Mouse (Mus musculus): Measurements from ENCODE around the gene Cebpg. TPM values are rescaled to one million over a fixed set of nuclear protein-coding genes. Genes with fewer than 3 reads are reported as not detected.

Cebpg gene
- total and polyA plus RNA-seq, 3 experiments: 2.3 to 65.3 (median 46.0) TPM

DNA sequence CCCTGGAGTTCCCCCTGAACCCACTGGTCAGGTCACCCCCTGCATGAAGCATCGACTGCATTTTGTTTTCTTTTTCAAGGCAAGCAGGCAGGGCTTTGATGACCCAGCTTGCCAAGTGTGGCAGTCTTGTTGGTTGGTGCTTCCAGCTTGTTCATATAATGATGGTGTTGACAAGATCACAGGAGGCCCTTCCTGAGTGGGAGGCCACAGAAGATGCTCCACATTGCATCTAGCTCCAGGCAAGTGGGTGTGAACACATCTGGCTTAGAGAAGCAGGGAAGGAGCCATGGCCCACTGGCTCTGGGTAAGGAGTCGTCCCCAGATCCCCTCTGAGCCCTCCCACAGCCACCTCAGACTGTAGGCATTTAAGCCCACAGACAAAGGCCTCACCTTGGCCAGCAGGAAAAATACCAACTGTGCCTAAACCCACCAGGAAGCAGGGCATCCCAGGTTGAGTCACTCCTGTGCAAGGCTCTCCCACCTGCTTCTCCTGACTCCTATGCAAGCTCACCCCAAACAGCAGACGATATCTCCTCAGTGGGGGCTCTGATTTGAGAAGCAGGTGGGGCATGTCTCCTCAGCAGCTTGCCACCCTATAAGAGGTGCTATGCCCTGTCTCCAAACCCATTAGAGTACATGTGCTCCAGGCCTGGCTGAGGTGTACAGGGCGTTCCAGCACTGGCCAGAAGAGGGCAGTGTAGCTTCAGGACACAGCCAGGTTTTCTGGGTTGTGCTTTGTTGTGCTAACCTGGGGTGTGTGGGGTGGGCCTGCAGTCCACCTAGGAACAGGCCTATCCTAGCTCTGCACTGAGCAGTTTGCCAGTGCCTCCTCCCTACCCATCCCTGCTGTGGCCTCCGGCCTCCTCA lies 30.7 kb downstream of the Cebpg start:
- DNase-seq: peak; percentile 80

DNA sequence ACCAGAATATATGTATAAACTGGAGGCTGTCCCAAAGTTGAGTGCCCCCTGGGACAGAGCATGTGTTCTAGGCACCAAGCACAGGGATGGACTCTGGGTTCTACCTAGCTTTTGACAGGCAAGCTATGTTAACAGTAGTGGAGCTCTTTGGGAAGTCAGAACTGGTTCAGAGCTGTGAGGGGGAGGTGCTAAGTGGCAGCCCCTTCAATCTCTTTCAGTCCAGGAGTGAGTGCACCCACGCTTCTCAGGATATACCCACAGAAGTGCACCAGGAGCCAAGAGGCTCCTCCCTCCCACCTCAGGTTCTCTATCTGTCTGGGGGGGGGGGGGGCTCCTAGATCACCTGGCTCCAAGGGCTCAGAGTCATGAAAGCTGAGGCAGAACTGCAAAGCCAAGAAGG lies 31.9 kb downstream of the Cebpg start:
- no peak for DNase-seq

- DNase-seq: peak; percentile 80
Measured at GRCm38 (mm10) chr7:35023251-35023650, 33.1 kb downstream of the Cebpg start.

DNA sequence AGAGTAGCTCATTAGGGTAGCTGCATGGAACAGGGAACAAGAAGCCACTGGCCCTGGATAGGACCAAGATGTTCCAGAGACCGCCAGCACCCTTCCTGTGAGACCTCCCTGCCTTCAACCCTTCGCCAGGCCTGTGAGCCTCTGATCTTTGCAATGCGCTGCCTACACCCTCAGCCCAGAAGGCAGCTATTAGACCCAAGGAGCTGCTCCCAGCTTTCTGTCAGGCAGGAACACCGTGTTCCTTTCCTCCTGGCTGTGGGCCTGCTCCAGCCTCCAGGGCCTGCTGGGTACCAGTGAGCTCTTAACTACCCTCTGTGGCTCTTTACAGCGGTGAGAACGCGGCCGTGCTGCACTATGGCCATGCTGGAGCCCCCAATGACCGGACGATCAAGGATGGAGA lies 35.0 kb downstream of the Cebpg start:
- no peak for DNase-seq

GRCm38 (mm10) chr7:35015252-35015651 lies 41.1 kb downstream of the Cebpg start:
- DNase-seq: no peak

GRCm38 (mm10) chr7:35013228-35013627 lies 43.1 kb downstream of the Cebpg start:
- DNase-seq: no peak

DNA sequence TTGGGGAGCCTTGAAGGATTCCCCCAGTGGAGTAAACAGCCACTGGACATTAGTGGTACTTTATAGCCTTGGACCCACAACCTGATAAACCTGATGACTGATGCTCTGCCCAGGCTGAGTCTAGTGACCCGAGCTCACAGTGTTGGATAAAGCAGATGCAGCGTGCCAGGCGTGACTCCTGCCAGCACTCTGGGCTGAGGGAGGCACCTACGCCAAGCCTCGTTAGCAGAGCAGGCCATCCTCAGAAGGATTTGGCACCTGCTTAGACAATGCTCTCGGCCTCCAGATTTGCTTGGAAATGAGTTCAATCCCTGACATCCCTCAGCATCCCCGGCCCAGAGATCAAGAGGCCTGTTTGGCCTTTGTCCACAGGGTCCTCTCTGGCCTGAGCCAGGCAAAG lies 49.7 kb downstream of the Cebpg start:
- no peak for DNase-seq

DNA sequence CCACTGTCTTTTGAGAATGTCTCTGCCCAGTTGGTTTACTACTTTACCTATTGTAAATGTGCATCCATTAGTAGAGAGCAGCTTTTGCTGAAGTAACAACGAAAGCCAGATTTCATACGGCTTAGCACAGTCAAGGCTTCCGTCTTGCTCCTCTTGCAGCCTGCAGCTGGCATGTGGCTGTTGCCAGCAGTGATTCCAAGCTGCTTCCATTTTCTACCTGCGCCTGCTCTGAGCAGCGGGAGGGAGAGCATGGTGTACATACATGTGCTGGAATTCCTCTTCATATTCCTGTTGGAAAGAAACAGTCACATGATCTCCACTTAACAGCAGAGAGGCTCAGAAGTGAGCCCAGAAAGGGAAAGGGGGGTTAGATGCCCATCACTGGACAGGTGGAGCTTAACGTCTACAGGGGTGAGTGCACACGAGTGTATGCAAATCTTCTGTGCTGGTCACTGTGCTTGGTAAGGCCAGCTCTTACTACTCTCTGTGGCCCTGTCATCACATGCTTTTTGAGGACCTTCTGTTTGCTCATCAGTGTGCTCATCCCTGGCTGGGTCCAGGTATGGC lies 53.1 kb downstream of the Cebpg start:
- no peak for DNase-seq

DNA sequence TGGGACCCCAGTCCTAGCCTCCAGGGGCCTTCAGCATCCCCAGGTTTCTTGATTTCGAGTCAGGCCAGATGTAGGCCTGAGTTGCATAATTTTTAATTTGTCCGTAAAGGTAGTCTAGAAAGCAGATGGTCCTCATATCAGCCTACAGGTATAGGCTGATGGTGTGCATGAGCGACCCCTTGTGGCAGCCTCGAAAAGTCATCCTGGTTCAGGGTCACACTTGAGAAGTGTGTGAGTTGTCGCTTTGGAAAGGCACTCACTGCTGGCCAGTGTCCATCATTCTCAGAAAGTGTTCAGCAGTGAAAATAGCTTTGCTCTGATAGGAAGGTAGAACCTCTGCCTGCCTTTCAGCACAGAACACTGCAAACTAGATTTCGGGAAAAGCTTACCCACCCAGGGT lies 55.5 kb downstream of the Cebpg start:
- DNase-seq: peak; percentile 52

Small RNA genes within 50 kb of the gene (microRNA-seq; reads per million reads assigned to microRNA genes)
- 0 reads per million in 2 experiments for gene Gm25033

Other genes starting within 250 kb of the Cebpg start
- 10 to 100 TPM; 10.6 to 11.4 TPM for gene Chst8, start 243.9 kb downstream of the Cebpg start, total RNA-seq (2021)
- gene Chst8, start 243.9 kb downstream of the Cebpg start, polyA plus RNA-seq (2012; rRNA removed): 21.3 and 26.9 TPM in 2 replicates
- 100 to 1,000 TPM; 112 to 141 TPM for gene Pepd, start 144.2 kb downstream of the Cebpg start, total RNA-seq (2021)
- gene Pepd, start 144.2 kb downstream of the Cebpg start, polyA plus RNA-seq (2012; rRNA removed): 86.4 and 144 TPM in 2 replicates
- 100 to 1,000 TPM in 1 of 2 experiments, 10 to 100 TPM in 1; 88.3 to 319 TPM for gene Cebpa, start 62.7 kb upstream of the Cebpg start, total RNA-seq (2021)
- 405 and 678 TPM in 2 replicates for gene Cebpa, start 62.7 kb upstream of the Cebpg start, polyA plus RNA-seq (2012; rRNA removed)
- 10 to 100 TPM in 1 of 2 experiments, 1 to 10 TPM in 1; 6.4 to 28.1 TPM for gene Slc7a10, start 129.8 kb upstream of the Cebpg start, total RNA-seq (2021)
- gene Slc7a10, start 129.8 kb upstream of the Cebpg start, polyA plus RNA-seq (2012; rRNA removed): 26.6 and 40.9 TPM in 2 replicates
- 10 to 100 TPM; 14.9 to 22.7 TPM for gene Lrp3, start 158.9 kb upstream of the Cebpg start, total RNA-seq (2021)
- gene Lrp3, start 158.9 kb upstream of the Cebpg start, polyA plus RNA-seq (2012; rRNA removed): 38.8 and 42.9 TPM in 2 replicates

Data from adrenal gland, adult 2 months (tissue).